Mouse (Mus musculus): ENCODE data around the gene Ctsr. TPM values are rescaled to one million over a fixed set of nuclear protein-coding genes. Genes with fewer than 3 reads are reported as not detected.
"Not testable (repeated sequence)": the region's sequence is repeated elsewhere in the genome, so short reads cannot be mapped to it uniquely, and the experiment has no call there.

Ctsr gene
- polyA plus RNA-seq (2015; fragmentation: Nextera tagmentation; extraction: Ambion mirVana): not detected in 2 replicates

- Histone ChIP-seq H3K4me1 (replicated peaks; ENCODE audit: control insufficient read depth, insufficient read depth, low read length) (no peaks in the 10 kb centered on the region), H3K36me3 (ENCODE audit: control insufficient read depth, insufficient read depth) (no peaks in the 10 kb centered on the region), H3K9me3 (ENCODE audit: control insufficient read depth) (no peaks in the 10 kb centered on the region; the same call in 1 of the 2 replicates), H3K27ac (ENCODE audit: low read depth, low read length) (no peak within 1 kb of the TSS), H3K4me2 (replicated peaks; ENCODE audit: low read depth) (no peak within 1 kb of the TSS), H3K4me3 (ENCODE audit: low read depth, low read length) (no peak within 1 kb of the TSS), H3K27me3 (replicated peaks; ENCODE audit: control insufficient read depth, insufficient read depth, low read length) (no peaks in the 10 kb centered on the region), H3K9ac (ENCODE audit: low read depth, low read length) (no peak within 1 kb of the TSS)
- 79% methylated on average over 1 of the region's 1 CpGs for WGBS
- no peak for TF ChIP-seq CTCF (IDR thresholded peaks at IDR 0.05; ENCODE audit: low read depth)
- no peak for ATAC-seq
These were observed at the start of gene Ctsr for GRCm38 (mm10) chr13:61164156-61164555. TSS of gene Ctsr (minus strand) at chr13:61164256.

GRCm38 (mm10) chr13:61203310-61203709 is 39.3 kb upstream of the Ctsr start, which contains the start of gene Cts6:
TSS of gene Cts6 (minus strand) at chr13:61203410.
- ATAC-seq: no peak
- Histone ChIP-seq H3K9me3 (ENCODE audit: control insufficient read depth) (no peaks in the 10 kb centered on the region; the same call in 1 of the 2 replicates), H3K4me2 (replicated peaks; ENCODE audit: low read depth) (no peak within 1 kb of the TSS), H3K27me3 (replicated peaks; ENCODE audit: control insufficient read depth, insufficient read depth, low read length) (no peaks in the 10 kb centered on the region), H3K4me1 (replicated peaks; ENCODE audit: control insufficient read depth, insufficient read depth, low read length) (no peaks in the 10 kb centered on the region), H3K36me3 (ENCODE audit: control insufficient read depth, insufficient read depth) (no peaks in the 10 kb centered on the region), H3K4me3 (ENCODE audit: low read depth, low read length) (no peak within 1 kb of the TSS), H3K9ac (ENCODE audit: low read depth, low read length) (no peak within 1 kb of the TSS), H3K27ac (ENCODE audit: low read depth, low read length) (no peak within 1 kb of the TSS)
- WGBS: 80% methylated on average over 3 of the region's 3 CpGs
- no peak for TF ChIP-seq CTCF (IDR thresholded peaks at IDR 0.05; ENCODE audit: low read depth)

GRCm38 (mm10) chr13:61185151-61185933 is 21.3 kb upstream of the Ctsr start:
- not testable (repeated sequence) for H3K4me3 ChIP-seq (ENCODE audit: low read depth, low read length); H3K9me3 ChIP-seq (ENCODE audit: control insufficient read depth); H3K36me3 ChIP-seq (ENCODE audit: control insufficient read depth, insufficient read depth); H3K4me1 ChIP-seq (replicated peaks; ENCODE audit: control insufficient read depth, insufficient read depth, low read length); H3K27me3 ChIP-seq (replicated peaks; ENCODE audit: control insufficient read depth, insufficient read depth, low read length); H3K4me2 ChIP-seq (replicated peaks; ENCODE audit: low read depth); ATAC-seq; H3K27ac ChIP-seq (ENCODE audit: low read depth, low read length); H3K9ac ChIP-seq (ENCODE audit: low read depth, low read length)
- 77% methylated on average over 5 of the region's 5 CpGs for WGBS

- WGBS: 82% methylated on average over 4 of the region's 4 CpGs
- Histone ChIP-seq H3K27me3 (replicated peaks; ENCODE audit: control insufficient read depth, insufficient read depth, low read length) (no peaks in the 10 kb centered on the region), H3K36me3 (ENCODE audit: control insufficient read depth, insufficient read depth) (no peaks in the 10 kb centered on the region), H3K9ac (ENCODE audit: low read depth, low read length) (no peak overlapping the region), H3K27ac (ENCODE audit: low read depth, low read length) (no peak overlapping the region), H3K4me2 (replicated peaks; ENCODE audit: low read depth) (no peak overlapping the region), H3K4me1 (replicated peaks; ENCODE audit: control insufficient read depth, insufficient read depth, low read length) (no peaks in the 10 kb centered on the region), H3K4me3 (ENCODE audit: low read depth, low read length) (no peak overlapping the region), H3K9me3 (ENCODE audit: control insufficient read depth) (no peaks in the 10 kb centered on the region)
- no peak for TF ChIP-seq CTCF (IDR thresholded peaks at IDR 0.05; ENCODE audit: low read depth)
- no peak for ATAC-seq
These were observed 566 bp upstream of the Ctsr start for GRCm38 (mm10) chr13:61164622-61165021.

Other genes with a start within 250 kb of the Ctsr start
- not detected in 2 replicates for gene Gm49393, start 228.7 kb downstream of the Ctsr start, polyA plus RNA-seq (2015; fragmentation: Nextera tagmentation; extraction: Ambion mirVana)
- 0.88 and 1.9 TPM in 2 replicates for gene Gm49391, start 227.7 kb downstream of the Ctsr start, polyA plus RNA-seq (2015; fragmentation: Nextera tagmentation; extraction: Ambion mirVana)
- gene Ctla2a, start 227.6 kb downstream of the Ctsr start, polyA plus RNA-seq (2015; fragmentation: Nextera tagmentation; extraction: Ambion mirVana): 30.2 and 32.3 TPM in 2 replicates
- gene Tpbpa, start 222.3 kb downstream of the Ctsr start, polyA plus RNA-seq (2015; fragmentation: Nextera tagmentation; extraction: Ambion mirVana): not detected in 2 replicates
- gene Ctsj, start 158.3 kb downstream of the Ctsr start, polyA plus RNA-seq (2015; fragmentation: Nextera tagmentation; extraction: Ambion mirVana): not detected in 2 replicates
- not detected in 2 replicates for gene Ctsq, start 123.6 kb downstream of the Ctsr start, polyA plus RNA-seq (2015; fragmentation: Nextera tagmentation; extraction: Ambion mirVana)
- gene Cts6, start 39.2 kb upstream of the Ctsr start, polyA plus RNA-seq (2015; fragmentation: Nextera tagmentation; extraction: Ambion mirVana): not detected in 2 replicates
- not detected in 2 replicates for gene Cts8, start 91.1 kb upstream of the Ctsr start, polyA plus RNA-seq (2015; fragmentation: Nextera tagmentation; extraction: Ambion mirVana)
- not detected in 2 replicates for gene Gm49398, start 124.6 kb upstream of the Ctsr start, polyA plus RNA-seq (2015; fragmentation: Nextera tagmentation; extraction: Ambion mirVana)
- not detected in 2 replicates for gene Cts7, start 193.9 kb upstream of the Ctsr start, polyA plus RNA-seq (2015; fragmentation: Nextera tagmentation; extraction: Ambion mirVana)

Measured in intestine, postnatal 0 days (tissue).